Mouse (Mus musculus): ENCODE results near the gene Lpxn. TPM values are rescaled to one million over a fixed set of nuclear protein-coding genes. Genes with fewer than 3 reads are reported as not detected.

The Lpxn gene
- 0.68 and 0.78 TPM in 2 replicates for polyA plus RNA-seq (2016; fragmentation: Nextera tagmentation; extraction: Ambion mirVana)

GRCm38 (mm10) chr19:12795511-12796327 is at the start of gene Lpxn, which contains the start of gene Zfp91:
Lpxn (plus strand) TSS chr19:12796193.
Zfp91 (minus strand) TSS chr19:12796126.
- peaks cover 8% of the 10 kb centered on the region; the same call in 1 of the 2 replicates for H3K4me1 ChIP-seq
- no peaks in the 10 kb centered on the region for H3K9me3 ChIP-seq (replicated peaks)
- H3K27ac ChIP-seq = peak within 1 kb of the TSS; percentile 98
- no peaks in the 10 kb centered on the region for H3K27me3 ChIP-seq (ENCODE audit: low read depth, poor library complexity, severe bottlenecking)
- peak; percentile 96 for DNase-seq (ENCODE audit: low spot score)
- no peaks in the 10 kb centered on the region for H3K36me3 ChIP-seq
- peak within 1 kb of the TSS; percentile 89 for H3K4me3 ChIP-seq
- under 1% methylated on average over 59 of the region's 76 CpGs for WGBS

GRCm38 (mm10) chr19:12756286-12756685 is 39.7 kb upstream of the Lpxn start:
- H3K27me3 ChIP-seq (ENCODE audit: low read depth, poor library complexity, severe bottlenecking) = no peaks in the 10 kb centered on the region
- H3K4me3 ChIP-seq = no peak overlapping the region
- no peaks in the 10 kb centered on the region for H3K4me1 ChIP-seq
- WGBS = 79% methylated on average over 3 of the region's 3 CpGs
- H3K9me3 ChIP-seq (replicated peaks) = no peaks in the 10 kb centered on the region
- DNase-seq (ENCODE audit: low spot score) = no peak
- 0 out of 2 replicates have a peak, but pooled peaks cover under 1% of the 10 kb centered on the region for H3K36me3 ChIP-seq
- no peak overlapping the region for H3K27ac ChIP-seq

GRCm38 (mm10) chr19:12758936-12759478 is 37.0 kb upstream of the Lpxn start:
- no peak for DNase-seq (ENCODE audit: low spot score)
- 84% methylated on average over 1 of the region's 1 CpGs for WGBS
- Histone ChIP-seq H3K9me3 (replicated peaks) (no peaks in the 10 kb centered on the region), H3K27ac (no peak overlapping the region), H3K36me3 (peaks cover 27% of the 10 kb centered on the region), H3K4me1 (no peaks in the 10 kb centered on the region), H3K4me3 (no peak overlapping the region), H3K27me3 (ENCODE audit: low read depth, poor library complexity, severe bottlenecking) (no peaks in the 10 kb centered on the region)

GRCm38 (mm10) chr19:12759656-12760055 is 36.3 kb upstream of the Lpxn start:
- H3K36me3 ChIP-seq = peaks cover 32% of the 10 kb centered on the region
- H3K4me1 ChIP-seq = no peaks in the 10 kb centered on the region
- DNase-seq (ENCODE audit: low spot score) = no peak
- 82% methylated on average over 2 of the region's 2 CpGs for WGBS
- no peak overlapping the region for H3K4me3 ChIP-seq
- H3K27ac ChIP-seq = no peak overlapping the region
- no peaks in the 10 kb centered on the region for H3K9me3 ChIP-seq (replicated peaks)
- H3K27me3 ChIP-seq (ENCODE audit: low read depth, poor library complexity, severe bottlenecking) = no peaks in the 10 kb centered on the region

- 66% methylated on average over 2 of the region's 2 CpGs for WGBS
These were observed 33.5 kb upstream of the Lpxn start for GRCm38 (mm10) chr19:12762212-12763130.

GRCm38 (mm10) chr19:12765308-12765707 is 30.7 kb upstream of the Lpxn start, which contains the start of gene Cntf:
Cntf (minus strand) TSS chr19:12765632.
- Histone ChIP-seq H3K4me3 (no peak within 1 kb of the TSS), H3K36me3 (peaks cover 82% of the 10 kb centered on the region)

More at GRCm38 (mm10) chr19:12762212-12763130, 33.5 kb upstream of the Lpxn start:
- Histone ChIP-seq H3K27ac (no peak overlapping the region), H3K36me3 (peaks cover 54% of the 10 kb centered on the region), H3K4me3 (no peak overlapping the region), H3K27me3 (ENCODE audit: low read depth, poor library complexity, severe bottlenecking) (no peaks in the 10 kb centered on the region), H3K4me1 (no peaks in the 10 kb centered on the region), H3K9me3 (replicated peaks) (no peaks in the 10 kb centered on the region)
- DNase-seq (ENCODE audit: low spot score) = no peak

GRCm38 (mm10) chr19:12770888-12771287 is 25.1 kb upstream of the Lpxn start:
- no peaks in the 10 kb centered on the region for H3K4me1 ChIP-seq
- H3K9me3 ChIP-seq (replicated peaks) = no peaks in the 10 kb centered on the region
- peaks cover 90% of the 10 kb centered on the region for H3K36me3 ChIP-seq
- no peak for DNase-seq (ENCODE audit: low spot score)
- WGBS = 97% methylated on average over 5 of the region's 5 CpGs
- no peak overlapping the region for H3K27ac ChIP-seq
- H3K27me3 ChIP-seq (ENCODE audit: low read depth, poor library complexity, severe bottlenecking) = no peaks in the 10 kb centered on the region
- no peak overlapping the region for H3K4me3 ChIP-seq

More at GRCm38 (mm10) chr19:12765308-12765707, 30.7 kb upstream of the Lpxn start, which contains the start of gene Cntf:
- no peak for DNase-seq (ENCODE audit: low spot score)
- WGBS = 47% methylated on average over 7 of the region's 7 CpGs
- H3K9me3 ChIP-seq (replicated peaks) = no peaks in the 10 kb centered on the region
- H3K27me3 ChIP-seq (ENCODE audit: low read depth, poor library complexity, severe bottlenecking) = no peaks in the 10 kb centered on the region
- H3K4me1 ChIP-seq = no peaks in the 10 kb centered on the region
- no peak within 1 kb of the TSS for H3K27ac ChIP-seq

GRCm38 (mm10) chr19:12780437-12780836 is 15.6 kb upstream of the Lpxn start:
- no peaks in the 10 kb centered on the region for H3K9me3 ChIP-seq (replicated peaks)
- H3K4me1 ChIP-seq = no peaks in the 10 kb centered on the region
- H3K4me3 ChIP-seq = no peak overlapping the region
- H3K27ac ChIP-seq = no peak overlapping the region
- H3K36me3 ChIP-seq = peaks cover 38% of the 10 kb centered on the region
- no peak for DNase-seq (ENCODE audit: low spot score)
- no peaks in the 10 kb centered on the region for H3K27me3 ChIP-seq (ENCODE audit: low read depth, poor library complexity, severe bottlenecking)

GRCm38 (mm10) chr19:12786803-12787395 is 9.1 kb upstream of the Lpxn start:
- Histone ChIP-seq H3K9me3 (replicated peaks) (no peaks in the 10 kb centered on the region), H3K4me3 (no peak overlapping the region), H3K4me1 (no peaks in the 10 kb centered on the region), H3K36me3 (peaks cover 14% of the 10 kb centered on the region), H3K27me3 (ENCODE audit: low read depth, poor library complexity, severe bottlenecking) (no peaks in the 10 kb centered on the region), H3K27ac (no peak overlapping the region)
- DNase-seq (ENCODE audit: low spot score) = no peak
- 90% methylated on average over 2 of the region's 2 CpGs for WGBS

- 81% methylated on average over 4 of the region's 4 CpGs for WGBS
- Histone ChIP-seq H3K9me3 (replicated peaks) (no peaks in the 10 kb centered on the region), H3K27me3 (ENCODE audit: low read depth, poor library complexity, severe bottlenecking) (no peaks in the 10 kb centered on the region), H3K27ac (no peak overlapping the region), H3K36me3 (peaks cover 14% of the 10 kb centered on the region), H3K4me1 (no peaks in the 10 kb centered on the region), H3K4me3 (no peak overlapping the region)
- no peak for DNase-seq (ENCODE audit: low spot score)
These were observed 8.3 kb upstream of the Lpxn start for GRCm38 (mm10) chr19:12787721-12788120.

- no peak for DNase-seq (ENCODE audit: low spot score)
- Histone ChIP-seq H3K4me3 (no peak overlapping the region), H3K4me1 (0 out of 2 replicates have a peak, but pooled peaks cover 4% of the 10 kb centered on the region), H3K9me3 (replicated peaks) (no peaks in the 10 kb centered on the region), H3K27ac (no peak overlapping the region), H3K27me3 (ENCODE audit: low read depth, poor library complexity, severe bottlenecking) (no peaks in the 10 kb centered on the region), H3K36me3 (peaks cover 10% of the 10 kb centered on the region; the same call in 1 of the 2 replicates)
These were observed 3.6 kb upstream of the Lpxn start for GRCm38 (mm10) chr19:12792374-12792773.
